Mouse (Mus musculus) macrophage (primary cell): ENCODE results near the gene Sprr2h. TPM values are rescaled to one million over a fixed set of nuclear protein-coding genes. Genes with fewer than 3 reads are reported as not detected.

Experiments
- H3K27ac ChIP-seq: fragments of 350-480 bp; formaldehyde crosslinking; 2 replicates; pipeline ENCODE4 v1.9.0; 2021
- H3K36me3 ChIP-seq: fragments of 350-480 bp; formaldehyde crosslinking; 2 replicates; pipeline ENCODE4 v1.9.0; 2021; ENCODE audit errors: inconsistent target
- H3K4me3 ChIP-seq: fragments of 350-480 bp; formaldehyde crosslinking; 2 replicates; pipeline ENCODE4 v1.9.0; 2021; ENCODE audit errors: inconsistent target
- H3K79me2 ChIP-seq: fragments of 350-480 bp; formaldehyde crosslinking; 2 replicates; pipeline ENCODE4 v1.9.0; 2021; ENCODE audit errors: inconsistent target
- WGBS: methylation state at CpG from one replicate; pipeline ENCODE4 v1.1.7; 2026; ENCODE audit warnings: inconsistent platforms; ENCODE audit not compliant: missing documents; 5-methylcytosine and 5-hydroxymethylcytosine counted together
- polyA plus RNA-seq: library from polyadenylated mRNA; stranded (reverse); fragments of 250-400 nt; gene quantifications from 3 replicates; pipeline ENCODE4 v1.2.4, GENCODE M21; 2018; ENCODE audit warnings: inconsistent platforms
- total RNA-seq, 78 experiments: library from RNA; depleted of rRNA; stranded (reverse); fragments of 250-400 nt; gene quantifications; 1 replicate in 9 of 78; 2 replicates in 24 of 78; 3 replicates in 43 of 78; 4 replicates in 2 of 78; pipeline ENCODE4 v1.2.4; 2018; ENCODE audit warnings: inconsistent platforms in 56 of 78

The Sprr2h gene
- total RNA-seq (2018; cell fraction: chromatin; rRNA removed) = not detected
- total RNA-seq (2018; cell fraction: cytosol; rRNA removed) = not detected
- total RNA-seq (2018; cell fraction: nucleus; rRNA removed) = not detected
- polyA plus RNA-seq = not detected in 3 replicates

DNA sequence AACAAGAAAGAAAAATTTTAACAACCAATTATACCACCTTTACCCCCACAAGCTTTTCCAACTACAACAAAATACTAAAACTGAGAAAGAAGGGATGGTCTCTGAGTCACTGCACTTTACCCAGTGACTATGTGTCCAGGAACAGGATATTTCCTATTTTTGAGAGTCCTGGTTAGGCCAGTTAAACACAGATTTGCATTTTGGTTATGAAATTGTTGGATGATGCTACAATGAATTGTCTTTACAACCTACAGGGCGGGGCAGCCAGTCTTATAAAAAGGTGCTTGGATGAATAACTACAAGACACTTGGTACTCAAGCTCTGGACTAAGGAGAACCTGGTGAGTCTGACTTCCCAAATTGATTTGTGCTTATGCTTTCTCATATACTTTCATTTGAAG lies at the start of gene Sprr2h:
Gene Sprr2h (plus strand): TSS at position 301 of the 400 bp plus-strand sequence.
- no peaks in the 10 kb centered on the region for H3K79me2 ChIP-seq
- no peak within 1 kb of the TSS for H3K27ac ChIP-seq
- H3K36me3 ChIP-seq = no peaks in the 10 kb centered on the region
- no peak within 1 kb of the TSS for H3K4me3 ChIP-seq
- WGBS = 60% methylated on average over 1 of the region's 1 CpGs

DNA sequence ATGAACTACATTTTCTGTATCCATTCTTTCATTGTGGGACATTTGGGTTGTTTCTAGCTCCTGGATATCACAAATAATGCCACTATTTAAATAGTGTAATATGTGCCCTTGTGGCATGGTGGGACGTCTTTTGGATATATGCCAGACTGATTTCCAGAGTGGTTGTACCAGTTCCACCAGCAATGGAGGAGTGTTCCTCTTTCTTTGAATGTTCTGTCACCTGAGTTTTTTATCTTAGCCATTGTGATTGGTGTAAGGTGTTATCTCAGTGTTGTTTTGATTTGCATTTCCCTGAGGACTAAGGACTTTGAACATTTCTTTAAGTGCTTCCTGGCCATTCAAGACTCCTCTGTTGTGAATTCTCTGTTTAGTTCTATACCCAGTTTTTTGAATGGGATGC lies 49.2 kb upstream of the Sprr2h start:
- Histone ChIP-seq H3K4me3 (no peak overlapping the region), H3K36me3 (no peaks in the 10 kb centered on the region), H3K27ac (no peak overlapping the region), H3K79me2 (no peaks in the 10 kb centered on the region)
- 91% methylated on average over 1 of the region's 1 CpGs for WGBS

GRCm38 (mm10) chr3:92338840-92339239 lies 46.6 kb upstream of the Sprr2h start, which contains the start of gene Sprr2d:
Sprr2d (plus strand) TSS chr3:92339140.
- no peaks in the 10 kb centered on the region for H3K36me3 ChIP-seq

DNA sequence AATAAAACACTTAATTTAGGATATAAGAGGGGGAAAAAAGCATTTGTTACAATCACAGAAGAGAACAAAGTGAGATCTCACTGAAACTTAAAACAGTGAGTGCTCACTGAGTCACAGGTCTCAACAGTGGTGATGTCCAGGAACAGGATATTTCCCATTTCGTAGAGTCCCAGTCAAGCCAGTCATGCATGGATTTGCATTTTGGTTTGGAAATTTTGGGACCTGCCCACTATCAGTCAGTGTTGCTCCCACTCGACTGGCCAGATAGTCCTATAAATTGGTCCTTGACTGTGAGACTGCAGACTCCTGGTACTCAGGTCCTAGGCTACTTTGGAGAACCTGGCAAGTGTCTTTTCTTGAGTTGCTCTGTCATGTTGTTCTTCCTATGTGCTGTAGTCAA lies 33.6 kb upstream of the Sprr2h start, which contains the start of gene Sprr2e:
Gene Sprr2e (plus strand): TSS at position 301 of the 400 bp plus-strand sequence.
- H3K36me3 ChIP-seq = no peaks in the 10 kb centered on the region
- H3K27ac ChIP-seq = no peak within 1 kb of the TSS
- 80% methylated on average over 2 of the region's 2 CpGs for WGBS
- H3K79me2 ChIP-seq = no peaks in the 10 kb centered on the region
- no peak within 1 kb of the TSS for H3K4me3 ChIP-seq

More at GRCm38 (mm10) chr3:92338840-92339239, 46.6 kb upstream of the Sprr2h start, which contains the start of gene Sprr2d:
- Histone ChIP-seq H3K79me2 (no peaks in the 10 kb centered on the region), H3K27ac (no peak within 1 kb of the TSS), H3K4me3 (no peak within 1 kb of the TSS)
- WGBS = 93% methylated on average over 5 of the region's 5 CpGs

DNA sequence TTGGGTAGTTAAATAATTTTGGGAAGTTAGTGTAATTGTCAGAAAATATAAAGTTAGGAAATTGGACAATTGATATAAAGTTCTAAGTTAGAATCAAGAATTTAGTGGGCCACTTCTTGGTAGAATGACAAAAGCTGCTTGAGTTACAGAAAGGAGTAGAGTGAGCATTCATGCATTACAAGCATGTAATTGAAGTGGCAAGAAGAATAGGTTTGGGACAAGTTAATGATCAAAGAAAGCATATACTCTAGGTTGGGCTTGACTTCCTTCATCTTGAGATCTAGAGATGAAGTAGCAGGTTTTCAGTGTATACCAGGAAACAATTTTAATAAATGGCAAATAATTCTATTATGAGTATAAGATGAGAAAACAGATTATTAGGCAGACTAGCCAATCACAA lies 23.9 kb upstream of the Sprr2h start:
- Histone ChIP-seq H3K36me3 (no peaks in the 10 kb centered on the region), H3K4me3 (no peak overlapping the region), H3K27ac (no peak overlapping the region), H3K79me2 (no peaks in the 10 kb centered on the region)

GRCm38 (mm10) chr3:92364887-92365286 lies 20.6 kb upstream of the Sprr2h start, which contains the start of gene Sprr2f:
Sprr2f (plus strand) TSS chr3:92365187.
- Histone ChIP-seq H3K36me3 (no peaks in the 10 kb centered on the region), H3K79me2 (no peaks in the 10 kb centered on the region), H3K27ac (no peak within 1 kb of the TSS), H3K4me3 (no peak within 1 kb of the TSS)
- 81% methylated on average over 3 of the region's 3 CpGs for WGBS

DNA sequence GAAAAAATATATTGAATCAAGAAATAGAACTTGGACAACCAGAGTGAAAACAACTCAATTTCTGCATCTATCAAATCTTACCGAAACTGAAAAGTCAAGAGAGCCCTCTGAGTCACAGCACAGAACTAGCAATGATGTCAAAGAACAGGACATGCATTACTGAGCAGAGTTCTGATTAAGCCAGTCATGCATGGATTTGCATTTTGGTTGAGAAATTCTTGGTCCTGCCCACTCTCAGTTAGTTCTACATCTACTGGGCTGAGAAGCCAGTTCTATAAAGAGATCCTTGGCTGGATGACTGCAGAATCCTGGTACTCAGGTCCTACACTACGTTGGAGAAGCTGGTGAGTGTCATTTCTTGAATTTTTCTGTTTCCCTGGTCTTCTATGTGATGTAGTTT lies 11.9 kb upstream of the Sprr2h start:
- H3K4me3 ChIP-seq = no peak overlapping the region
- H3K36me3 ChIP-seq = no peaks in the 10 kb centered on the region
- no peaks in the 10 kb centered on the region for H3K79me2 ChIP-seq
- WGBS = 69% methylated on average over 2 of the region's 2 CpGs
- H3K27ac ChIP-seq = no peak overlapping the region

DNA sequence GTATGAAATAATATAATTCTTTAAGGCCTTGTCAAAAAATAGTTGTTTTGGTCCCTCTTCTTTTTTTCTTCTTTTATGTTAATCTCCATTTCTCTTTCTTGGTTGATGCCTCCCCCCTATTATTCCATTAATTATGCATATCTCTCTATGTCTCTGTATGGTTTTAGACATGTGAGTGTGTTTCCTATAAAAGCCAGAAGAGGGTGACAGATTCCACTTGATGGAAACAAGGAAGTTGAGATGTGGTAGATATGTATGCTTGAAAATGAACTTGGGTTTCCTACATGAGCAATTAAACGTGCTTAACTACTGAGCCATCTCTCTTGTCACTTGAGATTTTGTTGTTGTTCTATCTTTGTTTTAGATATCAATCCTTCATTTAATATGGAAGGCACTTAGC lies 8.8 kb downstream of the Sprr2h start:
- 0% methylated on average over 1 of the region's 1 CpGs for WGBS
- H3K36me3 ChIP-seq = no peaks in the 10 kb centered on the region
- no peaks in the 10 kb centered on the region for H3K79me2 ChIP-seq
- no peak overlapping the region for H3K27ac ChIP-seq
- no peak overlapping the region for H3K4me3 ChIP-seq

GRCm38 (mm10) chr3:92407691-92408090 lies 22.2 kb downstream of the Sprr2h start, which contains the start of gene Sprr2i:
Sprr2i (plus strand) TSS chr3:92407991.
- no peaks in the 10 kb centered on the region for H3K36me3 ChIP-seq
- no peaks in the 10 kb centered on the region for H3K79me2 ChIP-seq
- 97% methylated on average over 2 of the region's 2 CpGs for WGBS
- H3K27ac ChIP-seq = no peak within 1 kb of the TSS
- H3K4me3 ChIP-seq = no peak within 1 kb of the TSS

DNA sequence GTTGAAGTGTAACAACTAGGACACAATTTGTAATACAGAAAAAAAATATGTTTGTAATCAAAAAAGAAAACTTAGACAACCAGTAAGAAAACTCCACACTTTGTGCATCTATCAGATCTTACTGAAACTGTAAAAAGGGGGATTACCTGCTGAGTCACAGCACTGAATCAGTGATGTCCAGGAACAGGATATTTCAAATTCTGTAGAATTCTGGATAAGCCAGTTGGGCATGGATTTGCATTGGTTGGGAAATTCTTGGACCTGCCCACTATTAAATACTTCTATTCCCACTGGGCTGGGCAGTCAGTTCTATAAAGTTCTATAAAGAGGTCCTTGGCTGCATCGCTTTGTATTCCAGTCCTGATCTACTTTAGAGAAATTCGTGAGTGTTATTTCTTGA lies 32.3 kb downstream of the Sprr2h start, which contains the start of gene Sprr2j-ps:
Gene Sprr2j-ps (plus strand): TSS at position 301 of the 400 bp plus-strand sequence.
- H3K36me3 ChIP-seq = no peaks in the 10 kb centered on the region
- no peak within 1 kb of the TSS for H3K4me3 ChIP-seq
- H3K79me2 ChIP-seq = no peaks in the 10 kb centered on the region
- no peak within 1 kb of the TSS for H3K27ac ChIP-seq
- 92% methylated on average over 2 of the region's 2 CpGs for WGBS

- Histone ChIP-seq H3K79me2 (no peaks in the 10 kb centered on the region), H3K27ac (no peak within 1 kb of the TSS), H3K4me3 (no peak within 1 kb of the TSS), H3K36me3 (no peaks in the 10 kb centered on the region)
- WGBS = 83% methylated on average over 3 of the region's 6 CpGs
These were observed 43.8 kb downstream of the Sprr2h start, which contains the start of gene Gm9774 for GRCm38 (mm10) chr3:92429323-92429722. Gm9774 (minus strand) TSS chr3:92429423.

DNA sequence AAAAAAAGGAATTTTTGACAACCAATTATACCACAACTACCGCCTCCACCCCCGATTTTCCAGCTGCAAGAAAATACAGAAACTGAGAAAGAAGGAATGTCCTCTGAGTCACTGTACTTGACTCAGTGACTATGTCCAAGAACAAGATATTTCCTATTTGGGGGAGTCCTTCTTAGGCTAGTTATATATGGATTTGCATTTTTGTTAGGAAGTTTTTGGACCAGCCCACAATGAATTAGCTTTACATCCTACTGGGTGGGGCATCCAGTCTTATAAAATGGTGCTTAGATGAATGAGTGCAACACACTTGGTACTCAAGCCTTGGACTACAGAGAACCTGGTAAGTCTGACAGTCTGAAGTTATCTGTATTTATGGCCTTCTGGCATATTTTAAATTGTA lies 46.8 kb downstream of the Sprr2h start, which contains the start of gene Sprr2k:
Gene Sprr2k (plus strand): TSS at position 301 of the 400 bp plus-strand sequence.
- no peaks in the 10 kb centered on the region for H3K79me2 ChIP-seq
- no peak within 1 kb of the TSS for H3K27ac ChIP-seq
- no peak within 1 kb of the TSS for H3K4me3 ChIP-seq
- no peaks in the 10 kb centered on the region for H3K36me3 ChIP-seq
- 85% methylated on average over 2 of the region's 2 CpGs for WGBS

Other genes with a start within 250 kb of the Sprr2h start
- gene Lelp1, start 242.9 kb upstream of the Sprr2h start, polyA plus RNA-seq = not detected in 3 replicates
- not detected in 3 replicates for gene Sprr2a1, start 169.9 kb upstream of the Sprr2h start, polyA plus RNA-seq
- not detected in 3 replicates for gene Sprr2a2, start 169.8 kb upstream of the Sprr2h start, polyA plus RNA-seq
- not detected in 3 replicates for gene Sprr2a3, start 100.3 kb upstream of the Sprr2h start, polyA plus RNA-seq
- not detected in 3 replicates for gene Sprr2b, start 69.1 kb upstream of the Sprr2h start, polyA plus RNA-seq
- gene Sprr2d, start 46.5 kb upstream of the Sprr2h start, polyA plus RNA-seq = not detected in 3 replicates
- gene Sprr2e, start 33.5 kb upstream of the Sprr2h start, polyA plus RNA-seq = not detected in 3 replicates
- not detected in 3 replicates for gene Sprr2f, start 20.5 kb upstream of the Sprr2h start, polyA plus RNA-seq
- gene Sprr2i, start 22.3 kb downstream of the Sprr2h start, polyA plus RNA-seq = not detected in 3 replicates
- not detected in 3 replicates for gene Sprr2j-ps, start 32.4 kb downstream of the Sprr2h start, polyA plus RNA-seq
- gene Gm9774, start 43.7 kb downstream of the Sprr2h start, polyA plus RNA-seq = 0.59 to 4.8 TPM (median 3.2 TPM) in 3 replicates
- gene Sprr2k, start 46.9 kb downstream of the Sprr2h start, polyA plus RNA-seq = not detected in 3 replicates
- gene Sprr1b, start 53.1 kb downstream of the Sprr2h start, polyA plus RNA-seq = not detected in 3 replicates
- not detected in 3 replicates for gene Sprr3, start 73.0 kb downstream of the Sprr2h start, polyA plus RNA-seq
- gene Sprr1a, start 100.2 kb downstream of the Sprr2h start, polyA plus RNA-seq = not detected in 3 replicates
- gene Sprr4, start 114.8 kb downstream of the Sprr2h start, polyA plus RNA-seq = not detected in 3 replicates
- gene 2310046K23Rik, start 148.8 kb downstream of the Sprr2h start, polyA plus RNA-seq = not detected in 3 replicates
- not detected in 3 replicates for gene Ivl, start 188.1 kb downstream of the Sprr2h start, polyA plus RNA-seq
- not detected in 3 replicates for gene Smcp, start 203.3 kb downstream of the Sprr2h start, polyA plus RNA-seq
- gene 2210017I01Rik, start 221.8 kb downstream of the Sprr2h start, polyA plus RNA-seq = not detected in 3 replicates
- gene Lce6a, start 236.0 kb downstream of the Sprr2h start, polyA plus RNA-seq = not detected in 3 replicates